Mouse (Mus musculus): ENCODE results near the gene Emc6.

Gene Emc6

DNA sequence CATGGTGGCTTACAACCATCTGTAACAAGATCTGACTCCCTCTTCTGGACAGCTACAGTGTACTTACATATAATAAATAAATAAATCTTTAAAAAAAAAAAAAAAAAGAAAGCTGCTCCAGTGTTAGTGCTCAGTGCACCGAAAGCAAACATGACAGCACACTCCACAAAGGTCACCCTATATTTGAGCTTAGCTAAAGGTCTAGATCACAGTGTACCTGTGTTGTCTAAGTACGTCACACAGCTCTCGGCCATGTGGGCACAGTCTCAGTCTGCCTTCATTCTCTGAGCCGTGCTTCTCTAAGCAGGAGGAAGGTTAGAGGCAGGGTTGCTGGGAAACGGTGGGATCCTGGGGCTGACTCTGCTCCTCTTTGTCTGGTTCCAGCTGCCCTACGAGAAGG is 50.3 kb downstream of the Emc6 start:
- no peak for DNase-seq (ENCODE audit: low spot score in 2 of 2)

All from spleen, postnatal 4 days (tissue).